Mouse (Mus musculus) cortical plate, adult 2 months (tissue): ENCODE results near the gene Abcb8. TPM values are rescaled to one million over a fixed set of nuclear protein-coding genes. Genes with fewer than 3 reads are reported as not detected.

Experiments
- H3K27ac ChIP-seq: fragments of 200-500 bp; 2 replicates; pipeline ENCODE4 v1.5.1; 2012; ENCODE audit warnings: low read length, control low read depth, inconsistent platforms; ENCODE audit not compliant: insufficient read depth
- H3K4me1 ChIP-seq: fragments of 200-500 bp; 2 replicates; pipeline ENCODE4 v1.6.1; 2011; ENCODE audit warnings: low read length; ENCODE audit not compliant: control insufficient read depth, insufficient read depth
- H3K4me3 ChIP-seq: fragments of 200-500 bp; 2 replicates; pipeline ENCODE4 v1.5.1; 2011; ENCODE audit warnings: mild to moderate bottlenecking, low read length, control low read depth; ENCODE audit not compliant: insufficient read depth
- CTCF ChIP-seq: fragments of 200-500 bp; IDR thresholded peaks from 2 replicates; pipeline ENCODE4 v1.5.1; 2011; ENCODE audit warnings: mild to moderate bottlenecking, control low read depth, low read length; ENCODE audit not compliant: insufficient read depth; ENCODE audit errors: extremely low read depth
- POLR2A ChIP-seq: fragments of 200-500 bp; IDR thresholded peaks from 2 replicates; pipeline ENCODE4 v1.6.1; 2011; ENCODE audit warnings: mild to moderate bottlenecking, low read length, control low read depth; ENCODE audit not compliant: insufficient read depth; ENCODE audit errors: extremely low read depth
- polyA plus RNA-seq: library from polyadenylated mRNA; depleted of rRNA; stranded (reverse); fragments of >200 nt; gene quantifications from 2 replicates; pipeline ENCODE4 v1.2.3, GENCODE M21; 2012

Gene Abcb8
- polyA plus RNA-seq, 1 experiment = 54.8 TPM

DNA sequence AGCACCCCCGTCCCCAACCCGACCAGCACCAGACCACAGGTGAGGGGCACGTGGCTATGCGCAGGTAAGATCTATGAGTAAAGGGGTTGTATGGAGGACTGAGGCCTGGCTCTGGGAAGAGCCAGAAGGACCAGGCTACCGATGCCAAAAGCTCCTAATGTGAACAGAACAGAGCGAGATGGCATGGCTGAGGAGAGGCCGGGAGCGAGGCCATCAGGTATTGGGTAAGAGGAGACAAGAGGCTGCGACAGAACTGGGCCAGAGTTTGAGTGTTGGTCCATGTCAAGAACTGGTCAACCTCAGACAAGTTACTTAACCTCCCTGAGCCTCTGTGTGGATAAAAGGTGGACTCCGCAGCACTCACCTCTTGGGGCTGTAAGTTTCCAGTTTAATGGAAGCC lies 28.5 kb upstream of the Abcb8 start:
- TF ChIP-seq CTCF (no peak), POLR2A (no peak)
- peak overlapping the region; percentile 8; the same call in 1 of the 2 replicates for H3K4me3 ChIP-seq
- H3K27ac ChIP-seq = peak overlapping the region; percentile 59; the same call in 1 of the 2 replicates
- H3K4me1 ChIP-seq = no peaks in the 10 kb centered on the region

DNA sequence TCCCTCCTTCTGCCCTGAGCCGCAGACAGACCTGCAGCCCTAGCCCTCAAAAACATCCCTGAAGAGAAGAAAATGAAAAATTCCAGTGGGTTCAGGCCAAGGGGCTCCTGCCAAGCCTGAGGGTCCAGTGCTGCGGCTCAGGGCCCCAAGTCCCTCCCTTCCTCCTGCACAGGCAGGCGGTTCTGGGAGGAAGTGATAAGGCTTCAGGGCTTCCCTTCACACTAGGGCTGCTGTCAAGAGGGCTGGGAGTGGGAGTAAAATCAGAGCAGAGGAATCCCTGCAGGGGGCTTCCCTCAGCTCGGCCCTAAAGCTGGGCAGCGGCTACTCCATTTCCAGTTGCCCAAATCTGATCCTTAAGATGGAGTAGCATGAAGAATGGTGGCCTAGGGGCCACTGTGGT lies 27.9 kb upstream of the Abcb8 start:
- TF ChIP-seq POLR2A (no peak), CTCF (no peak)
- Histone ChIP-seq H3K4me3 (peak overlapping the region; percentile 8; the same call in 1 of the 2 replicates), H3K27ac (no peak overlapping the region), H3K4me1 (no peaks in the 10 kb centered on the region)

DNA sequence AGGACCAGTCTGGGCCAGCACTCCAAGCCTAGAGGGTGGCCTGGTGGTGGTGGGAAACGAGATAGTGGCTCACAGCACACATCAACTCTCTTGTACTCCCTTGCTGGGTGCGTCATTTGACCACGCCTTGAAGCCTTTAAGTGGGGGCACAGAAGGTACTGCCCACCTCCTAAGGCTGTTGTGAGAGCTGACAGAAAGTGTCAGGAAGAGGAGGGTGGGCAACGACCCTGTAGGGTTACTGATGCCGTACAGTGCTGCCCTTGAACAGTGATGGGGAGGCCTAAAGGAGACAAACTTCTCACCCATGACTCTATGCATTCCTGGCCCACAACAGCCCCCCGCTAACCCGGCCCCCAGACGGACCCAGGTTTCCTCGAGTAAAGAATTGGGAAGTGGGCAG lies 27.0 kb upstream of the Abcb8 start:
- TF ChIP-seq CTCF (no peak), POLR2A (no peak)
- Histone ChIP-seq H3K4me3 (no peak overlapping the region), H3K27ac (no peak overlapping the region), H3K4me1 (no peaks in the 10 kb centered on the region)

DNA sequence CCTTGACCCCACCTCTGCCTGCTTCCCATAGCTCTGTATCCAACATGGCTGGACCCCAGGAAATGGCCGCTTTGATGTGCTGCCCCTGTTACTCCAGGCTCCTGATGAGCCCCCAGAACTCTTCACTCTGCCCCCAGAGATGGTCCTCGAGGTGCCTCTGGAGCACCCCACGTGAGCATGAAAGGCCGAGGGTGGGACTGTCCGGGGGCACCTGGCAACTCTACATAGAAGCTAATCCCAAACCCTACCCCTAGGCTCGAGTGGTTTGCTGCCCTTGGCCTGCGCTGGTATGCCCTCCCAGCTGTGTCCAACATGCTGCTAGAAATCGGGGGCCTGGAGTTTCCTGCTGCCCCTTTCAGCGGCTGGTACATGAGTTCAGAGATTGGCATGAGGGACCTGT lies 23.7 kb upstream of the Abcb8 start:
- Histone ChIP-seq H3K4me3 (no peak overlapping the region), H3K4me1 (peaks cover under 1% of the 10 kb centered on the region; the same call in 1 of the 2 replicates), H3K27ac (no peak overlapping the region)
- TF ChIP-seq POLR2A = no peak
- TF ChIP-seq CTCF = no peak

DNA sequence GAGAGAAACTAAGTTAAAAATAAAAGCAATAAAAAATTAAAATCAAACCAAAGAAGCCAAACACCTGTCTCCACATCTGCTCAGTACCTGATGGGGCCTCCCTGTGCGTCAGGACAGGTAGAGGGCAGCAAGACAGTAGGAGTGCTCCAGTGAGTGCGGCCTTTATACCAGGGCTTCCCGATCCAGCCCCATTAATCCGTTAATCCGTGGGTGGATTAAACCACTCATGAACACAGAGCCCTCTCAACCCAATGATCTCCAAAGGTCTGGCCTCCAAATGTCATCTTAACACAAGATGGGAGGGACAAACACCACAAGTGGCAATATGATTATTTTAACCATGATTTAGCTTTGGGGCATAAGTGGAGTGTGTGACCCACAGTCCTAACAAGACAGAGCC lies 19.7 kb upstream of the Abcb8 start:
- TF ChIP-seq POLR2A (no peak), CTCF (no peak)
- H3K27ac ChIP-seq = no peak overlapping the region
- H3K4me1 ChIP-seq = peaks cover 3% of the 10 kb centered on the region; the same call in 1 of the 2 replicates
- no peak overlapping the region for H3K4me3 ChIP-seq

DNA sequence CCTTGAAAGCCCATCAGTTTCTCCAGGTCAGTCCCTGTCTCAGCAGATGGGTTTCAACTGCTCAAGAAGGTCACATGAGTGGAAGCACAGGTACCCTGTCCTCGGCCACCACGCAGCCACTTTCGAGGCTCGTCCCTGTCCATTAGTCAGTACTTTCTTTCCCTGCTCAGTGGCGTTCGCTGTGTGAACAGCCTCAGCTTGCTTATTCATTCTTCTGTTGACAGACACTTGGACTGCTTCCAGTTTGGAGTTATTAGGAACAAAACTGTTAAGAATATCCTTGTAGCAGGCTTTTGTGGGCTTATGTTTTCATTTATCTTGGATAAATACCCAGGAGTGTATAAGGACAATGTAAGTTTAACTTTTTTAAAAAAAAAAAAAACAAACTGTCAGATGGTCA lies 19.2 kb upstream of the Abcb8 start:
- TF ChIP-seq POLR2A (no peak), CTCF (no peak)

DNA sequence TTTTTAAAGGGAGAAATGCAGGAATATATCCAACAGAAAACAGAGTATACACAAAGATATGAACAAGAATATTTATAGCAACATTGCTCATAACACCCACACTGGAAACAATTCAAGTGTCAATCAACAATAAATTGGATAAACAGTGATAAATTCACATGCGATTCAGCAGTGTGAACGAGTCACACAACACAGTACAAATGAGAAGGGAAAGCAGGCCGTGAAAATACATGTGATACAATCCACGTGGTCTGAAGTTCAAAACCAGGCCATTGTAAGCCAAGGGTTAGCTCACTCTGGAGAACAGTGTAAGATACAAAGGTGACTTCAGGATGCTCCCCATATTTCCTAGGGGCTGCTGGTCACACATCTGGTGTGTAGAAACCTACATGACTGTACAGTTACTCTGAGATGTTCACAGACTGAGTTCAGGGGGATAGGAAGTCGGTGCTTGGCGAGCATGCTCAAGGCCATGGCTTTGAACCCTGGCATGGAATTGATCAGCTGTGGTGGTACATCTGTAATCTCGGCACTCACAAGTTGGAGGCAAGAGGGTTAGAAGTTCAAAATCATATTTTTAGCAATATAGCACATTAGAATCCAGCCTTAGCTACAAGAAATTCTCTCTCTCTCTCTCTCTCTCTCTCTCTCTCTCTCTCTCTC lies 18.7 kb upstream of the Abcb8 start:
- Histone ChIP-seq H3K27ac (no peak overlapping the region), H3K4me3 (no peak overlapping the region), H3K4me1 (peaks cover 5% of the 10 kb centered on the region; the same call in 1 of the 2 replicates)
- TF ChIP-seq POLR2A = no peak
- no peak for TF ChIP-seq CTCF

More for the DNA sequence above, 19.2 kb upstream of the Abcb8 start:
- peaks cover 3% of the 10 kb centered on the region; the same call in 1 of the 2 replicates for H3K4me1 ChIP-seq
- no peak overlapping the region for H3K27ac ChIP-seq
- no peak overlapping the region for H3K4me3 ChIP-seq

DNA sequence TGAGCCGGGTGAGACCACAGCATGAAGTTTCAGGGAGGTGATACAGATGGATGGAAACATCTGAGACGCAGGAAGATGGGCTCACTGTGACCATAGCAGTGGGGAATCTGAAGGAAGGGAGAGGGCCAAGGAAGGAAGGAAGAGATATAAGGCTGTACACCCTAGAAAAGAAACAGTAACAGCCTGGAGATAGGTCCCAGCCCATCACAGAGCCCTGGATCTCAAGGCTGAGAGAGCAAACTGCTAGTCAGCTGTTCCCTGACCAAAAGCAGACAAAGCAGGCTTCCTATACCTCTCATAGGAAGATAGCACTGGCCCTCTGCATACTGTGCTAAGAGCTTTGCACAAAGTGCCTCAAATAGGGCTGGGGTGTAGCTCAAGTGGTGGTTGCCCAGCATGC lies 14.8 kb upstream of the Abcb8 start:
- no peak for TF ChIP-seq POLR2A
- TF ChIP-seq CTCF = no peak
- Histone ChIP-seq H3K4me1 (peaks cover 6% of the 10 kb centered on the region; the same call in 1 of the 2 replicates), H3K4me3 (no peak overlapping the region), H3K27ac (no peak overlapping the region)

DNA sequence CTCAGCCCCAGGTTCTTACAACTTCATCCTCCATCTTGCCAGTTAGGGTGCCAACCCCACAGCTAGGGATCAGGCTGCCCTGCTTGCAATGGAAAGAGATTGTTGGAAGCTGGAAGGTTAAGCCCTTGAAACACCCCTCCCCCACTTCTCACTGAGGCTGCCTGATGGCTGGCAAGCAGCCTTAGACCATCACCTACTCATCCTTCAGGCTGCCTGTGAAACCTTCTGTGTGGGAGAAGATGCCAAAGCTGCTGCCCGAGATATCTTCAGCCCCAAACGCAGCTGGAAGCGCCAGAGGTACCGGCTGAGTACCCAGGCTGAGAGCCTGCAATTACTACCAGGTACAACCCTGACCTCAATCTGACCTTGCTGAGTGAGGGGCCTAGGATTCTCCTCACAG lies 14.0 kb upstream of the Abcb8 start:
- Histone ChIP-seq H3K27ac (no peak overlapping the region), H3K4me3 (no peak overlapping the region), H3K4me1 (peaks cover 6% of the 10 kb centered on the region; the same call in 1 of the 2 replicates)
- TF ChIP-seq CTCF (no peak), POLR2A (no peak)

DNA sequence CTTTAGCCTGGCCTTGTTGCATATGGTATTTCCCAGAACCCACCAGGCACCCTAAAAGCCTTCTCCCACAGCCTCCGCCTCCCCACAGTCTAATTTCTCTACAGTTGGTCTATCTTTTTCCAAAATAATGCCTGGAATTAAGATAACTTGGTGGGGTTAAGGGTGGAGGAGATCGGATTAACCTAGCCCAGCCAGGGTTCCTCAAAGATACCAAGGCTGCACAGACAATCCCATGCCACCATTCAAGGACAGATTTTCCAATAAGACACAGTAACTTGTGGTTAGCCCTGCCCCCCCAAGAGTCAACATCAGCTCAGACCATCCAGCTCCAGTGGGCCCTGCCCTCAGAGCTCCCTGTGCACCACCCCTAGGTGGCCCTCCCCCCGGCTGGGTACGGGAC lies 13.0 kb upstream of the Abcb8 start:
- H3K4me1 ChIP-seq = 0 out of 2 replicates have a peak, but pooled peaks cover 3% of the 10 kb centered on the region
- no peak overlapping the region for H3K27ac ChIP-seq
- H3K4me3 ChIP-seq = no peak overlapping the region
- TF ChIP-seq CTCF = no peak
- TF ChIP-seq POLR2A = no peak
